Mouse (Mus musculus): ENCODE measurements around the gene Nedd4.

DNA sequence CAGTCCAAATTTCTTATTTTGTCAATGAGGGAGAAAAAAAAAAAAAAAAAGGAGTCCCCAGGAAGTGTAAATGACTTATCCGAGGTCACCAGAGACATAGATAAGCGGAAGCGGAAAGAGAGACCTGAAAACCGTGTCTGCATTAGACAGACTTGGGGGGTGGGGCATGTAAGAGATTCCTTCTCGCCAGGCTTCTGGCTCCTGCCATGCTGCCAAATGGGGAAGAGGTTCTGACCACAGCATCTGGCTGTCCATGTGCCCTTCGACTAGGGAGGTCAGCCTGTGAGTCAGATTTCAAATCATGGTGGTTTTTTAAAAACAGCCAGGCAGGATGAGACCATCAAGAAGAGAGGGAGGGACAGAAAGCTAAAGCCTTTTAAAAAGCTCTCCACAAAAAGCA is 129.5 kb downstream of the Nedd4 start:
- TF ChIP-seq CTCF (IDR thresholded peaks at IDR 0.05 in 2 of 3, conservative IDR thresholded peaks at IDR 0.05 in 1 of 3; ENCODE audit: control insufficient read depth in 1 of 3, insufficient read depth in 1 of 3, low read depth in 2 of 3, low read length in 3 of 3, poor library complexity in 1 of 3, severe bottlenecking in 1 of 3) (no peak), TBP (IDR thresholded peaks at IDR 0.05; ENCODE audit: low read depth, low read length) (no peak), ETS1 (IDR thresholded peaks at IDR 0.05; ENCODE audit: low read depth, low read length) (peak; percentile 82), MAZ (IDR thresholded peaks at IDR 0.05; ENCODE audit: low read depth, low read length) (no peak), POLR2AphosphoS2 (IDR thresholded peaks at IDR 0.05; ENCODE audit: low read length) (no peak)
